Mouse (Mus musculus) spleen, postnatal 14 days (tissue): ENCODE data around the gene Ptprk.

ENCODE experiments used
- DNase-seq, 2 experiments: peaks; one replicate each; pipeline ENCODE4 v3.0.0; 2021 to 2022; ENCODE audit warnings: low spot score in 2 of 2

Ptprk gene

DNA sequence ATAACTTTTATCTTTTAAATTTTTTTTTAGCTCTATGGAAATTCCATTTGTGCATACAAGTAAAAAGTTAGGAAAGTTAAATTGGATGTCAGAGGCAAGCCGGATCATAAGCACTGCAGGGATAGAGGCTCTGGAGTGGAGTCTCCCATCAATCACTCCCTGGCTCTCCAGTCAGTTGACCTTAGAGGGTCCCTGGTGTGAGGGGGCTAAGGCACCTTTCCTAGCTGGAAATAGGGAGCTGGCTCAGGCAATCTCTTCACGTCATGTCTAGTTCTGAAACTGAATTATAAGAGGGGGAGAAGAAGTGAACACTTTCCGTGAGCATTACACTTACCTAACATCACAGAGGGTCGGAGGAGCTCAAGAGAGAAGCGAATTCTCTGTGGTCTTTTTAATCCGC lies 110.1 kb downstream of the Ptprk start:
- no peak for DNase-seq

DNA sequence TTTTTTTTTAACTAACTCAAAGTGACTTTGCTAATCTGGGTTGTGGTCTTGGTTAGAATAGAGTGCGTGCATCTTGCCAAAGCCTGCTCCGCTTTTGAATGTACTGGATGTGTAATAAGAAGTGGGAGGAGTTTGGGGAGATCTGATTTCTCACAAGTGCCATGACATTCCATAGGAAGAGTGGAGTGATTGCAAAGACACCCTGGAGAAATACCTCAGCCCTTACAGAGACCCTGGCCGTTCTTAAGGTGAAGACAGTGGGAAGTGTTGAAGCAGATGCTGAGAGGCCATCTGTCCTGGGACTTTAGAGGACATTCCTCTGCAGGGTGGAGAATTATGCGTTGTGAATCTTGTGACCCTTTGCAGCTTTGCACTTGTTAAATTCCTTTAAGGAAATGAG lies 110.7 kb downstream of the Ptprk start:
- DNase-seq = no peak

DNA sequence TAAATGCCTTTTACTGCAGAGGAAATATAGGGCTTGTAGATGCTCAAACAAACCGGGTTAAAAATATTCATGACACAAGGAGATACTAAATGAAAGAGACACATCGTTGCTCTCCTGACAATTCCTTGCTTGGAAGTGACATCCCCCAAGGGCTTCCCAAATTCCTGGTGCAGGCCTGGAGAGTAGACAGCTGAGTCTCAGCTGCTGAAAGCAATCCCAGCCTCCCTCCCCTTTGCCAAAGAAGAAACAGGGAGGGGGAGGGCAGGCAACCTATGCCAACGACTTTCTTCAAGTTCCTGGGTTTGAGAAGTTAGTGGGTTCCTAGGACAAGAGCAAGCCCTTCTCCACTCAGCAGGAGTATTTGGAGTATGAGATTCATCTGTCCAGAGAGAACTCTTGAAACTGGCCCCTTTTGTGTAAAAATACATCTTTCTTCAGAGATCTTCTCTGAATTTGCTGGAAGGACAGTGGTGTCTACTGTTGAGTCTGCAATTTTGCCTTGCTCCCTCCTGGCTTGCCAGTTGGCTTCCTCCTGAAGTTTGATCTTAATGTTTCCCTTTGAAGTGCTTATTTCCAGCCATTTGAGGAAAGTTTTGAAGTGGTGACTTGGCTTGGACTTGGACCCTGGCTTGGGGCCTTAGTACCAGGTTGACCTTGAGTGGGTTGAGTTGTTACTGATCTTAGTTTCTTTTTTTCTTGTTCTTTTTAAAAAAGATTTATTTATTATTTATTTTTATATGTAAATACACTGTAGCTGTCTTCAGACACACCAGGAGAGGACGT lies 111.6 kb downstream of the Ptprk start:
- no peak for DNase-seq

DNA sequence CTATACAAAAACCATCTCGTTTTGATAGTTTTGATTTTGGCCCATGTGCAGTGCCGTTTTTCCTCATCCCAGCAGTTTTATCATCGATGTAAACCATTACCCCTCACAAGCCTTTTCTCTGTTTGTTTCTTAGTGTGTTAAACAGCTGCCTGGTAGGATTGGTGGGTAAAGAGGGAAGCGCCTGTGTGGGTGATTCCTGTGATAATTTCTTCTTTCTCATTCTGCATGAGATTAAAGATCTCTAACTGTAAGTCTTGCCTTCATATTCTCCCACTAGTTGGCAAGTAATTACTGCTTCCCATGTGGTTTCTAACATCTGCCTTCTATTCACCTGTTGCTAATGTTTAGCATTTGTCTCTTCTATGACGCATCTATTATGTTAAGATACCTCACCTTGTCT lies 116.8 kb downstream of the Ptprk start:
- no peak for DNase-seq

DNA sequence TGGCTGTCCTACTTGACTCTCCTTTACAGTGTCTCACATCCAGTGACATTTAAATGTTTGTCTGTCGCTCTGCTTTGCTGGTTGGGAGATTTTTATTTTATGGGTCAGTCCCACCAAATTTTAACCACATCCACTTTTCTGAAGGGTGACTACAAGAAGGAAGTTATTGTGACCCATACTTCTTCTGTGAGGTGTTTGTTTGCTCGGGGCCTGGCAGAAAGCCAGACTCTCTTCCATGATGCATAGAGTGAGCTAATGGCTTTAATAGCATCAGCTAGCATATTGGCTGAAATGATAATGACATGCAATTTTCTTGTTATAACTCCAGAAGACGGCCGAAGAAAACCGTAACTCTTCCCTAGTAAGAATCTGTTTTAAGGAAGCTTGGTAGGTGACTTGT lies 119.0 kb downstream of the Ptprk start:
- DNase-seq = no peak

DNA sequence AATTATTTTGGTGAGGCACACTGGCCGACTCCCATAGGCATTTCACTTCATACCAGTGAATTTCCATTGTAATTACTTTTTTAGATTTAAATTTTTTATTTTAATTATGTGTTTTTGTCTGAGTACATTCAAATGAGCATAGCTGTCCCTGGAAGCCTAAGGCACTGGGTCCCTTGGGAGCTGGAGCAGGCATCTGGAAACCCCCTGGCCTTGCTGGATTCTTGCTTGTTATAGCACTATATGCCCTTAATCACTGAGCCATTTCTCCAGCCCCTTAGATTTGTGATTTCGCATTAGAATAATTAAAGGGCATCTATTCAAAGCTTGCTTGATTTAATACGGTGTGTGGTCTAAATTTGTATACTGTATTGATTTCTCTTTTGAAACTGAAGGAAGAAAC lies 126.0 kb downstream of the Ptprk start:
- no peak for DNase-seq

DNA sequence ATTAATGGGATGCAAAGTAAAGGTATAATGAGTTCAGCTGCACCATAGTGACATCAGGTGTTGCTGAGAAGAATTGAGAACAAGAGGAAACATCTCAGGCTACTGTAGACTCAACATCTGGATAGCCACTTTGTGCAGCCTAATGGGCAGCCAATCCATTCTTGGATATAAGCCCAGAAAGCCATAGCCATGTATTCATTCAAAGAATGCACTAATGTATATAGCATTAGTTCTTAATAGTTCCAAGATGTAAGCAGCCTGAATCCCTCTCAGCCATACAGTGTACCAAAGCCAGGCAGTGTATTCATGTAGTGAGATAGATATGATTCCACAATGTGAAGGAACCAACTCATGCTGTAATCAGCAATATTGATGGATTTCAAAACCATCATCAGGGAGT lies 134.8 kb downstream of the Ptprk start:
- DNase-seq = no peak

DNA sequence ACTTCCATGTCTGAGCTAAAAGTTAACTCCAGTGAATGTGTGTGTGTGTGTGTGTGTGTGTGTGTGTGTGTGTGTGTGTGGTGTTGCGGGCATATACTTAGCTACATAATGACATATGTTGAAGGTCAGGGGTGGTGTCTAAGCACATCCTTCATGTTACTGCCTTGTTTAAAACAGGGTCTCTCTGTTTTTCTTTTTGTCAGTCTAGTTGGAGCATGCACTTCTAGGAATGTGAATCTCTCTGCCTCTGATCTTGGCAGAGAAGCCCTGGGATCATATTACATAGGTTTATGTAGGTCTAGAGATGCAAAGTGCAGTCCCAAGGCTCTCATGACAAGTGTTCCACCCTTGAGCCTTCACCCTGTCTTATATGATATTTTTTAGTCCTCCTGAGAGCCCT lies 137.5 kb downstream of the Ptprk start:
- no peak for DNase-seq

DNA sequence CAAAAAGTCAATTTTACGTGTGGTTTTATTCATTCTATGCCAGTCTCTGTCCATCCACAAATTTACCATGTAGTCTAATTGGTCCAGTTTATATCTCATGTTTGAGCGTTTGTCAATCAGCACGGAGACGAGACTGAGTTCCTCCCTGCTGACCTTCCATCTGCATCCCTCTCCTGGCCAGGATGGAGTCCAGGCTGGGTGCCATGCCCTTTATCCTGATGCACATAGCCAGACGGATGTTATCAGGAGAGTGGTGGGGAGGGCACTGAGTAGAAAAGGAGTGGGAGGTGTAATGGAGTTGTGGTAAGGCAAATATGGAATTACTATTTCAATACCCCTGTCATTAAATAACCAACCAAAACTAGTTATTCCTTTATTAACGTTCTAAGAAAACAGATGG lies 140.5 kb downstream of the Ptprk start:
- no peak for DNase-seq

DNA sequence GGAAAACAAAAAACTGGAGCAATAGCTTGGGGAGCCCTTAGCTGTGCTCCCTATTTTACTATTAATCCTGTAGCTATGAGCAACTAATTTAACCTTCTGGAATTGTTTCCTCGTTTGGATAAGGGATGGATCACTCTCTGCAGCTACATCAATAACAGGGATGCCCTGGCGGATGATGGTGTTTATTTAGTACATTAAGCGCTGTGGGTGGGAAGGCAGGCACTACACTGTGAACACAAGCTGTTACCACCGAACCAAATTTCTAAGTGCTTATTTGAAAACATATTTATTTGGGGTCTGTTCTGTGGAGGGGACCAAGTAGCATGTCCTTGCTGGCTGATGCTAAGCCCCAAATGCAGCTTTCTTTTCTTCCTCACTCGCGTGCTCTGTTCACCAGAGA lies 149.0 kb downstream of the Ptprk start:
- no peak for DNase-seq

DNA sequence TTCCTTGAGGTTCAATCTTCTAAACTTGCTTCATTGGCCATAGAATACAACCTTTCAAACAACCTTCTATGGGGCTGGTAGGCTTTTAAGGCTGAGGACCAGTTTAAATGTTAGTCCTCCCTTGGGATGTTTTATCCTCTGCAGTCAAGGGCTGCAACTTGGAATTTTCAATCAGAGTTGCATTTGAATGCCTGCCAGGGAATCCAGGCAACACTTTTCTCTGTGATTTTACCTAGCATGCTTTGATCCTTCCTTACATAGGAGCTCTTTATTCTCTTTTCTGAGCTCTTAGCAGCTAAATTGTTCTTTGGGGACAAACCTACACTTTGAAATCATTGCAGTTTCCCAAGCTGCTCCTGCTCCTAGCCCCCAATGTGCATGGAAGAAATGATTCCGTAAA lies 149.8 kb downstream of the Ptprk start:
- DNase-seq = no peak

DNA sequence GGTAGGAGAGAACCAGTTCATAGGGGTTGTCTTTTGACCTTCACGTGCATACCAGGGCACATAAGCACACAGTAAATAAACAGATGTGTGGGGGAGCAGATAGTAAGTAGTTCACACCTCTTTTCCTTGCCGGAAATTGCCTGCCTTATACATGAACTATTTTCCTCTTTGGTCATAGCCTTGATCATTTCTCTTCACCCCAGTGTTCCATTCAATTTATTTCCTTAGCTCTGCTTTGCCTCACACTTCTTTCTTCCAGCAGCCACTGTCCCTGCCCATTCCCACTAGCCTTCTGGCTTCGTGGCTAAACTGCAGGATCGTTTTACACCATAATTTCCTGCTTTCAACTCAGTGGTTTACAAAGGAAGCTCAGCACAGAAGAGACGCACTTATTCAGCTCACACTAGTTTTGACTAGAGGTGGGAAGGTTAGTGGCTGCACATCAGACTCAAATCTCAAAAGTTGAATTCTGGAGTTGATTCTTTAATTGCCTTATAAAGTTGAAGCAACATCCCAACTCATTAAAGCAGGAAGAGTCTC lies 151.0 kb downstream of the Ptprk start:
- no peak for DNase-seq

DNA sequence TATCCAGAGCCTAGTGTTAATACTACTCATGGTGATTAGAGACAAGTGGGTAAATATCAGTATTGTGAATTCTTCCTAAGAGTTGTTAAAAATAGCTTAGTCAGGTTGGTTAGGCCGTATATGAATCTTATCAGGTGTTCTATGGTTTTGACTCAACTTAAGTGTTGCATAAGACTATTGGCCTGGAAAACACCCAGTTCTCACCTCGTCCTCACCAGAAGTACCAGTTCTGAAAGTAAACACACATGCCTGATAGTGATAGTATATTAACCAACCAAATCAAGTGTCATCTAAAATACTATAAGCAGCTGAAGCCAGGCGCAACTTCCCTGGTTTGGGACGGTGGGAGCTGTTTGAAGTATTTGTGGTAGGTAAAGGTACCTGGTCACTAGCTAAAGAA lies 153.1 kb downstream of the Ptprk start:
- DNase-seq = no peak

DNA sequence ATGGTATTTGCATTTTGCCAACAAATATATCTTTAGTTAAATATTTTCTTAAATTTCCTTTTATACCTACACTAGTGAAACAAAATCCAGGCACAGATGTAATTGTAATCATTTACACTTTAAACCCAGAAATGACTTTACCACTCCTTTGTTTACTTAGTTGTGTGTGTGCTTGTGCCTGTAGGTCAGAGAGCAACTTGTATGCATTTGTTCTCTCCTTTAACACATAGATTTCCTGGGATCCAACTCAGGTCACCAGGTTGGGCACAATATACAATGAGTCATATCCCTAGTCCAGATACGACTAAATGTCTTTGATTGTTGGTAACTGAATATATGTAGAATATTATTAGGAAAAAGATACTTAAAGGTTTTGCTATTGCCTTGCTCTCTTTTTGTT lies 153.6 kb downstream of the Ptprk start:
- DNase-seq = no peak

DNA sequence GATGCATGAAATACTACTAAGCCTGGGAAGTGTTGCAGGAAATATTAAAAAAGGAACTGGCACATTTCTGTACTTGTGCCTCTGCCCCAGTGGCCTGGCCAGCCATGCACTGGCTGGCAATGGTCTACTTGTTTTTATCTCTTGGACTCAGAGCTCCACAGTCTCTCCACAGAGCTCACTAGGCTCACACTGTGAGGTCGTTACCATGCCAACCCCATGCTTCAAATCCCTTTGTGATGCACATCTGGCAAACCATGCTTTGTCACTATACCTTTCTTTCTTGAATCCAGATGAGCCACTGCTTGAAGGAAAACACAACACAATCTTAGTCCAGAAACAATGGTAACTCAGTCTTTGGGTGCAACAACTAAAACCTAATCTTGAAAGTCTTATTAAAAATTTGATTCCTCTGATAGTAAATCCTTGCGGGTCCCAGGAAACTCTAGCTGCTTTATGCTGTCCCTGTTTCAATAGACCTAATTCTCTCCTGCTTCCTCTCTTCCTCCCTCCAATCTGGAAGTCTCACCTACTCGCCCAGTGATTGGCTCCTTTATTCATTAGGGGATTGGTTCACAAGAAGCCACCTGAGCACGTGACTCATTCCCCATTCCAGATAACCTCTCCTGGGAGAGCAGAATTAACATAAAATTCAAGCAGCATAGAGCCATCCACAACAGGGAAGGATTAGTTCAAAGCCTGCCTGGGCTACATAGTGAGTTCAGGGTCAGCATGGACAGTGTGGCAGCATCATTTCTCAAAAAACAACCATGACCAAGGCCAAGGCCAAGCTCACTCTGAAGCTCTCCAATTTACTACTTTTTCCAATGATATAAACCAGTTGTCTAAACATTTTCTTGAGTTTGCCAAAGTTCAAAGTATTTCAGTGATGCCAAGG lies 157.9 kb downstream of the Ptprk start:
- no peak for DNase-seq

DNA sequence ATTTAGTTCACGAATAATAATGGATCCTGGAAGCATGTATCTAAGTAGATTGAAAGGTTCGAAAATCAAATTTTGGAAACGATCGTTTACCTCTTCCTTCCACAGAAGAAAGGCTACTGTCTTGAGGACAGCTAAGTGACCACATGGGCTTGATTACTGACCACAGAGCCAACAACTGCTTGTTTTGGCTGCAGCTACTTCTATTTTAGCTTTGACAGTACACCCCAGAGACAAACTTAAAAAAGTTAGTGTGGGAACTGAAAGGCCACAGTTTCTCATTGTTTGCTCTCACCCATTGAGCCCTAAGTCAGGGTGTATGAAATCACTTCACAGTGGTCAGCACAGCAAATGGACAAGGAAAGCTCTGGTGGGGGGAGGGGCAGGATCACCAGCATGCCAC lies 174.4 kb downstream of the Ptprk start:
- DNase-seq = no peak

DNA sequence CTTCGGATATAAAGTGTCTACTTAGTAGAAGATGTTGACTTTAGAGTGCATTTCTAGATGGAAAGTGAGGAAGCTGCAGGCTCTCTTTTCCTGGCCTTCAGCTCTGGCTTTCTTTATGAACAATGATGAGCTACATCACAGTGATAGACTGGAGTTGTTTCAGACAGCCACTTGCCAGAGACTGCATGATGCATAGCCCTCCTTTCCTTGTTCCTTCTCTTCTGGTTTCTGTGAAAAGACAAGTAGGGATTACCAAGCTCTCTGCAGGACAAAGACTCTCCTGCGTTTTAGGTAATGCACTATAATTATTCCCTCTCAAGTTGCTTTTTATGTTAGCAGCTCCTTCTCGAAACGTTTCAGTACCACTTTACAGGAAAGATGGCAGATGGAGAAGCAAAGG lies 176.8 kb downstream of the Ptprk start:
- no peak for DNase-seq

DNA sequence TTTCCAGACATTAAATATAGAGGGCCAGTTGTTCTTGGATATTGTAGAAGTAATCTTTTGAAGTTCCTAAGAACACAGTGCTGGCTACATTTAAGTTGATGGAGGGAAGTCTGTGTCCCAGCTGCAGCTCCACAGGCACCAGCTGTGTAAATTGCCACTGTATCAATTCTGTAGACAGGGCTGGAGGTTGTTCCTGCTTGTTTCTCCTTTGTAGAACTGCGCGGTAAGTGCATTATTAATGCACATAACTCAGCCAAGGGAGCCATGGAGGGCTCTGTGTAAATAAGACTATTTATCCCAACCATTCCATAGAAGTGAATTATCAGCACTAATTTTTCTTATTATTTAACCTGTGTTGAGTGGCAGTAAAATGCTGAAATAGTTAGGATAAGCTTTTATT lies 186.0 kb downstream of the Ptprk start:
- DNase-seq = no peak

DNA sequence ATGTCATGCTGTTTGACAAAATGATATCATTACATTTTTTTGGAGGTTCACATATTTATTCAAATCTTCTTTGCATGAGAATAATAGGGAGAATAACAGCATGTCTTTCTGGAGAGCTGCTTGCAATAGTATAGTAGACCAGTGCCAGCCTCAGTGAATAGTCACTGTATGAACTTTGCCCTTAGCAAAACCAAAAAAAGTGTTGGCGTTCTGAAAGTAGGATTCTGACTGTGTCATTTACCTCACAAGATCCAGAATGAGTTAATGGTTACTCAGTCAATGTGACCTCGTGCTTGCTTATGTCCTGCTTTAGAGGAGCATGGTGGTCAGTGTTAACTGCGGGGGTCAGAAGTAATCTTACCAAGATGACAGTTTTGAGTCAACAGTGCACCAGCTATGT lies 187.5 kb downstream of the Ptprk start:
- DNase-seq = no peak

DNA sequence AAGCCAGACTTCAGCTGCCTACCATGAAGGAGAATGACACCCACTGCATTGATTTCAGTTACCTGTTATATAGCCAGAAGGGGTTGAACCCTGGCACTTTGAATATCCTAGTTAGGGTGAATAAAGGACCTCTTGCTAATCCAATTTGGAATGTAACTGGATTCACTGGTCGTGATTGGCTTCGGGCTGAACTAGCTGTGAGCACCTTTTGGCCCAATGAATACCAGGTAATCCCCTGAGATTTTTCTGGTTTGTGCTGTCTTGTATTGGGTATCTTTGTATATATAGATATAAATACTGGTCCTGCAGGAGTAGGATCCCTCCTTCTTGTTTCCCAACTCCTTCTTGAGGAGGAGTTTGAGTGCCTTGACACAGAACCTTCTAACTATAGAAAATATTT lies 188.9 kb downstream of the Ptprk start:
- DNase-seq = no peak

DNA sequence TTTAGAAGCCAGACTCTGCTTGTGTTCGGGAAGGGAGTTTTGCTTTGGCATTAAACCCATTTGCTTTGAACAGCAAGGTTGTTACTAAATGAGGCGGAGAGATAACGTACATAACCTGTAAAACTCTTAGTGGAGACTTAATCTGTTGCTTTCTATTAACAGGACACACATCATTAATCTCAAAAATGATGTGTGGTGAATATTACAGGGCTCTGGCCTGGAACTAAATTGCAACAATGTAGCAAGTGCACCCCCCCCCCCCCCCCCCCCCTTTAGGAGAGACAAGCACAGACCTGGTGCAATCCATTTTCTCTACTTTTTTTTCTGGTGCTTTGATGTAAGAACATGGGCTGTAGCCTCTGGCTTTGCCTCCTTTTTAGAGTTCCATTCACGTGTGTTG lies 195.7 kb downstream of the Ptprk start:
- DNase-seq = no peak

DNA sequence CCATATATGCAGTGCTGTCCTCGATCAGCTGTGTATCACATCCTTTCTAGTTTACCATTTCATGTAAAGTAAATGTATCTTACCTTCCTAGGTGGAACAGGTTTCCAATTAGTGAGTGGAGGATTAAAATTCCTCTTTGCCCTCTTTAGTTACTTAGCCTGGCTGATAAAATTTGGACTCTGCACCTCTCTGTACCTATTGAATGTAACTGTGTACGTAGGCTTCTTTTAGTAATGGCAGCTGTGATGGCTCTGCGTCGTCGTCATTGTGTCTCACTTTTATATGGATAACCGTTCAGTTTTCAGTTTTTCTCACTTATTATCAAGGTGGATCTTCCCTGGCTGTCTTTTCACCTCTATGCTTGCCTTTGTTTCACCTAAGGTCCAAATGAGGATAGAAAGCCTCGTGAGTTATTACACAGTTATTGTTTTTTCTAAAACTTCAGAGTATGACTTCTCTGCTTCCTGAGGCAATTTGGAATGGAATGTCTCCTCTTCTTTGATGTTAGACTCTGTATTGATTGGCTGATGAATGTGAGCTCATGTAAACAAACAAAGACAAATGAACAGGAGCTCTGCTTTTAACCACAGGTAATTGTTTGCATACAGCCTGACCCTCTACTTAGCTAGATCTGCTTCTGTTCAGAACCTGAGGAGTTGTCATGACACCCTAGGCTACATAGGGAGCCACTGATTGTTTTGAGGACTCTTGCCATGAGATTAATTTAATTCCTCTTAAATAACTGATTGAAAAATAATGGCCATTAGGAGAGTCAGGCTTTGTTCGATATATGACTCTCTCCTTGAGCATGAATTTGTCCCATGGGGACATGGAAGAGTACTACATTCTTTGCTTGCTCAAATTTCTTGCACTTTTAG lies 197.3 kb downstream of the Ptprk start:
- DNase-seq = no peak
